Mouse (Mus musculus): ENCODE data around the gene Ano6.

DNA sequence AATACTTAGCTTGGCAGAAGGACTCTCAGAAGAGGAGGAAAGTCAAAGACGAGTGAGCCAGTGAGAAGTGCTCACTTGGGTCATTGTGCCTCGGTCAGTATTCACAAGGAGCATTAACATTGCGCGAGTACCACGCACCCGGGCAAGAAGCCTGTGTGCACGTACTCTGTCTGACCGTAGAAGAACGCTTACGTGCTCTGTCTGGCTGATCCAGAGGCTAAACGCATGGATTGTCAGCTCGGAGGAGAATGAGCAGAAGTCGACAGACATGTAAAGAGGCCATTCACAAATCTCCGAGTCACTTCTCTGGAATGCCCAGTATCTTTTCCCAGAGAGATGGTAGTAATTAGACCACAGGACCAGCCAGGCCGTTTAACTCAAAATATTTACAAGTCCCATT is 81.0 kb downstream of the Ano6 start:
- no peak for TF ChIP-seq CTCF (IDR thresholded peaks at IDR 0.05; ENCODE audit: low read depth)
- no peak for TF ChIP-seq EP300 (optimal IDR thresholded peaks at IDR 0.05)

All from stomach, postnatal 0 days (tissue).